Mouse (Mus musculus) layer of hippocampus, adult 11-12 months (tissue): Measurements from ENCODE around the gene Ccdc88a.
"Not testable (repeated sequence)": the region's sequence is repeated elsewhere in the genome, so short reads cannot be mapped to it uniquely, and the experiment has no call there.

Source experiments
- DNase-seq: peaks from one replicate; pipeline ENCODE4 v3.0.0; 2022; ENCODE audit warnings: low spot score

The Ccdc88a gene

DNA sequence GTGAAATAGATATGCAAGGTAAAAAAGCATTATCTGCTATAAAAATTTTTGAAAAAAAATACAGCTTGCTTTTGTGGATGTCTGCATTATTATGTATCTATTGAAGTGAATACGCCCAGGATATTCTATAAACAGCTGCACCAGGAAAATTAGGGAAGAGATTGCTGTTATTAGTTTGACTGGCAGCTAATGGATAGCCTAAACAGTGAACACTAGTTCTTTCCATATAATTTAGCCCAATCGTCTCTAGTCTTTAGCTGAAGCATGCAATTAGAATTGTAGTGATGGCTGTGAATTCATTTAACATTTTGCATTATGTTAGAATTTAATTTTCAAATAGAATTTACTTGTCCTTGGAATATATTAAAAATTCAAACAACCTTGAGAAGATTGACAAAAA lies 75.3 kb downstream of the Ccdc88a start:
- DNase-seq = no peak

GRCm38 (mm10) chr11:29474676-29475075 lies 101.2 kb downstream of the Ccdc88a start:
- DNase-seq = no peak

DNA sequence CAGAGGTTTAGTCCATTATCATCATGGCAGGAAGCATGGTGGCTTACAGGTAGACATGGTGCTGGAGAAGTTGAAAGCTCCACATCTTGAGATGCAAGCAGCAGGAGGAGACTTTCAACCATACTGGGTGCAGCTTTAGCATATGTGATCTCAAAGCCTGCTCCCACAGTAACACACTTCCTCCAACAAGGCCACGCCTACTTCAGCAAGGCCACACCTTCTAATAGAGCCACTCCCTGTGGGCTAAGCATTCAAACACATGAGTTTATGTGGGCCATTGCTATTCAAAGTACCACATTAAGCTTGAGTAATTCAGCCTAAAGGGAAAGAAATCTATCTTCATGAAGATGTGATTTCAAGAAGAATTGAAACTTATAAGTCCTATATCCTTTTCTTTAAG lies 119.7 kb downstream of the Ccdc88a start:
- no peak for DNase-seq

- no peak for DNase-seq
Observed at GRCm38 (mm10) chr11:29496962-29497361, 123.5 kb downstream of the Ccdc88a start.

- DNase-seq = no peak
Observed at GRCm38 (mm10) chr11:29503948-29504893, 130.8 kb downstream of the Ccdc88a start.

DNA sequence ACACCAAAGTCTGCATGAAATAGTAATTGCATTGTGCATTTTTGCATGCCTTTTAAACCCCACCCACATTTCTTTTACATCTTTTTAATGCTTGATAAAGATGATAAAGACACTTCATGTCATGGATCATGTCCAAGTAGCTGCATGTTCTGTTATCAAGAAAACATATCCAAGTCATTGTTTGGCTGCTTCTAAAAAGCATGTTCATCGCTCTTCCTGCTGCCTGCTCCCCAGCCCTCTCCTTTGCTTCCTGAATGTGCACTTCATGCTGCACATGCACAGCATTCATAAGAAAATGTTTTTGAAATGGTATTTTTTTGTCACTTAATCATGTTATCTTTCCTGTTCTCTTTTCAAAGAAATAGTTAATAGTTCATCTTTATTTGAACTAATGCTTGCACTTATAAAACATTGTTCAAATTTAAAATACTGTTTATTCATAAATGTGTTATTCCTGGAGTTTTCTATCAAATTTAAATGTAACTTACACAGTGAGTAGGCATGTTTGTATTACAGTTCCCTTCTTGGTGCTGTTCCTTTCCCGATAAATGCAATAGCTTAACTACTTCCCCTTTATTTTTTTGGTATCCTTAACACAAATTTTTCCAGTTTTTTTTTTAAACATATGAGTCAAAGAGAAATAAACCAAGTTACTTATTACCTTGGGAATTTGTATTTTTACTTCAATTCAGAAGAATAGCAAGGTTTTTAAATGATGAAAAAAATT lies 131.6 kb downstream of the Ccdc88a start:
- no peak for DNase-seq

DNA sequence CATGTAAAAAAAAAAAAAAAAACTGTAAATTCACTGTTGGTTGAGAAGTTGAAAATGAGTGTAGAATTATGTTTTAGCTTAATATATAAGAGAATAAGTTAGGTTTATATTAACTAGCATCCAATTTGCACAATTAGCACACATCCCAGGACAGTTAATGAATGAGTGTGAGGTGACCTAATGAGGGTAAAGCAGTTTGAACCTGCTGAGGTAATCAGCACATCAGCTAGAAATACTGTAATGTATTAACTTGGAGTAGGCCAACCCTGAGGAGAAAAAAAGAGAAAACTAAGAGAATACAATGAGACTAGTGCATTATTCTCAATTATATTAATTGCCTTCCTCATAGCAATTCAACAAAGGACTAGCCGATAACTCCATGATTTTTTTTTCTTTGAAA lies 136.0 kb downstream of the Ccdc88a start:
- DNase-seq = no peak

DNA sequence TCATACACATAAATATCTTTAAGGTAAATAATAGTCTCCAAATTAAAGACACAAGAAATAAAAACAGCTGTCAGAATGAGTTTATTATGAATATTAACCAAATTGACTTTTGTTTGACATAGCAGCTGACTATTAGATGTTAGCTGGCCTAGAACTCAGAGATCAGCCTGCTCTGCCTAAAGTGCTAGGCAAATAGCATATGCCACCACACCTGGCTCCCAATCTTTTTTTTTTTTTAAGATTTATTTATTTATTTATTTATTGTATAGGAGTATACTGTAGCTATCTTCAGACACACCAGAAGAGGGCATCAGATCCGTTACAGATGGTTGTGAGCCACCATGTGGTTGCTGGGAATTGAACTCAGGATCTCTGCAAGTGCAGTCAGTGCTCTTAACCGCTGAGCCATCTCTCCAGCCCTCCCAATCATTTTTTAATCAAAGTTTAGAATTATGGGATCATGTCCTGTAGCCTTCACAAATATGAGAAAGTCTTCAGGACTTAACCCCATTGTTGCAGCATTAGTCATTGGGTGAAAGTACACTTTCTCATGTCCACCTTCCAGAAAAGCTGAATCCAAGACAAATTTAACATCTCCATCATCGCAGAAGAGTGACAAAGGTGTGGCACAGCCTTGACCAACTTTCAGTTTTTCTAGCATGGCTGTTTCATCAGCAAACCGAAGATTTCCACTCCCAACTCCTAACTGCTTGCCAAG lies 139.5 kb downstream of the Ccdc88a start:
- DNase-seq = no peak

GRCm38 (mm10) chr11:29514325-29514681 lies 140.8 kb downstream of the Ccdc88a start:
- DNase-seq = no peak

- DNase-seq = peak; percentile 79
Observed at GRCm38 (mm10) chr11:29514682-29515412, 141.4 kb downstream of the Ccdc88a start, which contains the start of gene Prorsd1. Gene Prorsd1 (minus strand): TSS chr11:29515033.

GRCm38 (mm10) chr11:29525988-29526794 lies 152.7 kb downstream of the Ccdc88a start, which contains the start of gene Mtif2:
Gene Mtif2 (plus strand): TSS chr11:29526408.
- peak; percentile 75 for DNase-seq

- DNase-seq = no peak
Observed at GRCm38 (mm10) chr11:29538201-29538600, 164.7 kb downstream of the Ccdc88a start.

- DNase-seq = no peak
Observed at GRCm38 (mm10) chr11:29544225-29544945, 170.9 kb downstream of the Ccdc88a start.

DNA sequence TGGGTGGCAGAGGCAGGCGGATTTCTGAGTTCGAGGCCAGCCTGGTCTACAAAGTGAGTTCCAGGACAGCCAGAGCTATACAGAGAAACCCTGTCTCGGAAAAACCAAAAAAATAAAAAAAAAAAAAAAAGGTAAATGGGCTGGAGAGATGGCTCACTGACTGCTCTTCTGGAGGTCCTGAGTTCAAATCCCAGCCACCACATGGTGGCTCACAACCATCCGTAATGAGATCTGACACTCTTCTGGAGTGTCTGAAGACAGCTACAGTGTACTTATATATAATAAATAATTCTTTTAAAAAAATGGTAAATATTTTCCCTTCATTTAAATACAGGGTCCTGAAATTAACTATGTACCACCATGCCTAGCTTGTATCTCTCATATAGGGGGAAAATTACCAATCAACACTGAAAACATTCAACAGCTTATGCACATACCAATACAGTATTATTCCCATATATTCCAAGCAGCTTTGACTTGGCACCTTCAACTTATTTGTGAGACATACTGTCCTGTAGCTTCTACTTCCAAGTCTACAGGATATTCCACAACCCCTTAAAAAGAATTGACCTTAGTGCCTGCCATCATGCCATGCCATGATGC lies 171.8 kb downstream of the Ccdc88a start:
- not testable (repeated sequence) for DNase-seq

GRCm38 (mm10) chr11:29546297-29546696 lies 172.8 kb downstream of the Ccdc88a start:
- not testable (repeated sequence) for DNase-seq

DNA sequence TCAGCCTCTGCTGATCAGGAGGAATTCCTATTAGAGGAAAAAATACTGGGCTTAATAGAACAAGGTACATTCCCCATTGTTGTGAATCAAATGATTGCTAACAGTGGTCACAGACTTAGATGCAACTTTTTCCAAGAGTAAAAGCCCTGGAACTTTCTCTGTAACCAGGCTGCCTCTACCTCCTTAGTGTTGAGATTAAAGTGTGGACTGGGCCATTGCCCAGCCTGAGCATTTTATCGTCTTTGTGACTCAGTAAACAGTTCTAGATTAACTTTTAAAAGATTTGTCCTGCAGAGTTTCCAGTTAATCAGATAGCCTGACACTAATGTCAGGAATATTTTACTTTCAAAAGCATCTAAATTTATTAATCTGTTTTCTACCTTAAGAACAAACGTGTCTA lies 173.3 kb downstream of the Ccdc88a start:
- DNase-seq = no peak

GRCm38 (mm10) chr11:29547249-29547751 lies 173.8 kb downstream of the Ccdc88a start:
- peak; percentile 26 for DNase-seq

DNA sequence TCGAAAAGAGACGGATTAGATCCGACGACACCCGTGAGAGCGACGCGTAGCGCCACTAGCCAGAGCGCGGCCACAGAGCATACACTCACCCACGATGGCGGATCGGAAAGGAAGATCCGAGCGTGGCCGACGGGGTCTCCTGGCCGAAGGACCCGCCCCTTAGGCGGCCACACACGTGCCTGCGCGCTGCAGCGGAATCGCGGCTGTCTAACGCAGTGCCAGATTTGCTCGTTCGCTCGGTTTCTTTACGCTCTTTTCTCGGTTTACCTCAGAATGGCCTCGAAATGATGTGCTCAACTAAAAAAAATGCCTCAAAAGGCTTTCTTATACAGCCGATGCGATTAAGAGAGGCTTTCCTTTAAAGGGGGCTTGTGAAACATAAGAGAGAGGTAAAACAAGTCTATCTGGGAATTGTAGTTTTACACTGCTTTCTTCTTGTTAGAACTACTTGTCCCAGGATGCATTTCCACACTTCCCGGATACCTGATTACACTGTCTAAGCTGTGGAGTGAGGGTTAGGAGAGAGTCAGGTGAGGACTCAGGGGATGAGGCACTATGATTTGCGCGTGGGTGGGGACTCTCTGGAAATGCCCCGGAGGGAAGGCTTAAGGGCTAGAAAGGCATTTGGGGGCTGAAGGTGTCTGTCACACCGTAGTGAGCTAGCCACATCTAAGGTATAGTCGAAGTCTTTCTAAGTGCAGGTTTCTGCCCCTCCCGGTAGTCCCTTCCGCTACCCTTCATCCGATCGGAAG lies 174.5 kb downstream of the Ccdc88a start, which contains the start of the genes Clhc1 and Rps27a:
Gene Clhc1, plus strand, starts transcription at position 199 of the 752 bp plus-strand sequence.
Gene Rps27a, minus strand, starts transcription at position 358 of the 752 bp plus-strand sequence.
- peak; percentile 91 for DNase-seq
